Mouse (Mus musculus) adrenal gland, postnatal 10 days (tissue): ENCODE data around the gene Supt16. TPM values are rescaled to one million over a fixed set of nuclear protein-coding genes. Genes with fewer than 3 reads are reported as not detected.

Experiments used
- DNase-seq: peaks from one replicate; pipeline ENCODE4 v3.0.0; 2021; ENCODE audit warnings: mixed read lengths
- long read RNA-seq, 2 experiments: library from polyadenylated mRNA; stranded (forward); transcript quantifications; one replicate each; pipeline ENCODE4 v2.0.0; 2021
- total RNA-seq, 2 experiments: library from RNA; stranded (reverse); gene quantifications; 2 replicates each; pipeline ENCODE4 v1.2.3; 2021

The Supt16 gene
- 10 to 100 TPM; 53.1 to 54.0 TPM for total RNA-seq
- long read RNA-seq, experiment 1, full-length matches to known transcripts = 12 of 21 reads
- long read RNA-seq, experiment 1, partial matches to known transcripts = 5 of 21 reads
- long read RNA-seq, experiment 1, other reads (novel, unspliced or antisense) = 4 of 21 reads
- long read RNA-seq, experiment 2, full-length matches to known transcripts = 3 of 5 reads
- long read RNA-seq, experiment 2, partial matches to known transcripts = 0 of 5 reads
- long read RNA-seq, experiment 2, other reads (novel, unspliced or antisense) = 2 of 5 reads

DNA sequence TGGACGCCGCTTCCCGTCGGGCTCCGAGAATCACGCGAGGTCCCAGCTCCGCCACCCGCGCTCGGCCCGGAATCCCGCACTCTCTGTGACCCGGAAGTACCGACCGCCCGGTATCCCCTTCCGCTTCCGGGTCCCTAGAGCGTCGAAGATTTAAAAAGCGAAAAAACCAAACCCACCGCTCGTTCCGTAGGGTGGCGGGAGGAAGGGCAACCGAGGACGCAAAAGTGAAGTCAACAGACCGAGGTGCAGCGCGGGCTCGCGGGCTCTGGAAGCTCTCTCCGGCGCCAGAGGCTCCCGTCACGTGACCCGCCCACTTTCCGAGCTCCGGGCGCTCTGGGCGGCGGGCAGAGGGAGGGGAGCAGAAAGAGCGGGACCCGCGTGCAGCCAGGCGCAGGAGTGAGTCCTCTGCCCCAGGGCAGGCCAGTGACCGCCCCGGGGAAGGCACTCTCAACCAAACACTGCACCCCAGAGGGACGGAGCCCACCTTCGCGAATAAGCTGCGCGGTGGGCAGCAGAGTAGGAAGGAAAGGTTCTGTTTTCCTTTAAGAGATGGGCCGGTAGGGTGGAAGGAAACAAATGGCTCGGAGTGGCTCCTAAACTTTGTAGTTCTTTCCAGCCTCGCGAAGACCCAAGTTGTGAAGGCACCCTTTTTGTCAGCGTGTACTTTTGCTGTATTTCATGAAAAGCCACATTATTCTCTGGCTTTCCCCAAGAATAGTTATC, at the start of gene Supt16:
Gene Supt16, minus strand, starts transcription at position 261 of the 723 bp plus-strand sequence.
- DNase-seq = peak; percentile 89

DNA sequence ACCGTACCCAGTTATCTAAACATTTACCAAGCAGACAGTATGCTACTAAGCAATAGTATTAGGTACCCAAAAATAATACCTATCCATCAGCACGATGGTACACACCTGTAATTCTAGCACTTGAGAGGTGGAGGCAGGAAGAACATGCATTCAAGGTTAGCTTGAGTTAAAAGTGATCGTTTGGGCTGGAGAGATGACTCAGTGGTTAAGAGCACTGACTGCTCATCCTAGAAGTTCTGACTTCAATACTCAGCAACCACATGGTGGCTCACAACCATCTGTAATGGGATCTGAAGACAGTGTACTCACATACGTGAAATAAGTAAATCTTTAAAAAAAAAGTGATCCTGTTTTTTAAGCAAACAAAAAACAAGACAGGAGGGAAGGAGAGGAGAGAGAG, 48.9 kb upstream of the Supt16 start:
- no peak for DNase-seq

DNA sequence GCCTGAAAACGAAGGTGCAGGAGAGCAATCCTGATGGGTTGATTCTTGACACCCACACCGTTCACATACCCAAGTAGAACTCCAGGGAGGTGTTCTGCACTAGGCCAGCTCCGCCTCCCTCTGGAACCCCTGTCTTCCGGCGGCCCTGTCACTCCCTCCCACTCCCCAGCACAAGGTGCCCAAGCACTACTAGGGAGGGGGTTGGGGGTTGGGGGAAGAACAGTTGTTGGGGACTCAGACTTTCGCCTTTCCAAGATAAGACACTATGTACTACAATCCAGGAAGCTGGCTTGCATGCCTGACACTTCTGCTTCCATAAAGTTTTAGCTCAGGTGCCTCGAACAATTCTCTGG, 47.5 kb upstream of the Supt16 start:
- no peak for DNase-seq

DNA sequence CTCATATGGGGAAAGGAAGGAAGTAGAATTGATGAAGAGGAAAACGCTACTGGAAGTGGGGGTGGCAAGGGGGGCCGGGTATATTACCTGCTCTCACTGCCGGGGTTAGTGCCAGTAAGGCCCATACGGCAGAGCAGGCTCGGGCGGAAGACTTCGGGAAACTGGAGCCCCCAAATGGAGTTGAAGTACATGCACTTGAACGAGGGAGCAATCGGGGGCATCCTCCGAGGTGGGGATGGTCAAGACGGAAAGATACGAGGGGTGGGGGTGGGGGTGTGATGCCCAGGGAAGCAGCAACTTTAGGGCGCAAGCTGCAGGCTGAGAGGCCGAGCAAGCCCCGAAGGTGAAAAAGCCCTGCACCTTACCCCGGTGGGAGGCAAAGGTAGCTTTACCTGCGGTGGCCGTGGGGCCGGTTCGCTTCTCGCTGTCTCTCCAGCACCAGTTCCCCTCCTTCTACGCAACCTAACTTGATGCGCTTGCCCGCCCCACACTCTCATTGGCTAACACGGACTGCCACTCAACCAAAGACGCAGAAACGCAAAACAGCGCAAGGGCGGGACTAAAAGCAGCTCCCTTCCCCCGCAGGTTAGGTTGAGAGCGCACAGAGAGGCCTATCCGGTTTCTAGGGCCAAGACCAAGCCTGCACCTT, 46.9 kb upstream of the Supt16 start:
- peak; percentile 99 for DNase-seq

DNA sequence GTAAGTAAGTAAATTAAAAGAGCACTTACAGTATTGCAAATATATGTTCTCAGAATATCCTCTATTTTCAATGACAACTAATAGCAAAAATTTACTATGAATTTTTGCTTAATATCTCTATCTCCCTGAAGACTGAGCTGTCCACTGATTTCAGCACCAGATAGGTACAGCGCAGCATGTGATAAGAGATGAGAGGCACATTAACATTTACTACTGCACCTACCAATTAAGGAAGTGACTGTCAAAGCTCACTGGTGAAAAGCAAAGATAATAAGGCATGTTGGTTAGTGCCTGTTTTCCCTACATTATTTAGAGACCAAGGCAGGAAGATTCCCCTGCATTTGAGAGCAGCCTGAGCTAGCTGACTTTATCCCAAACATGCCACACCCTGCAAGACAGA, 39.0 kb upstream of the Supt16 start:
- DNase-seq = no peak

DNA sequence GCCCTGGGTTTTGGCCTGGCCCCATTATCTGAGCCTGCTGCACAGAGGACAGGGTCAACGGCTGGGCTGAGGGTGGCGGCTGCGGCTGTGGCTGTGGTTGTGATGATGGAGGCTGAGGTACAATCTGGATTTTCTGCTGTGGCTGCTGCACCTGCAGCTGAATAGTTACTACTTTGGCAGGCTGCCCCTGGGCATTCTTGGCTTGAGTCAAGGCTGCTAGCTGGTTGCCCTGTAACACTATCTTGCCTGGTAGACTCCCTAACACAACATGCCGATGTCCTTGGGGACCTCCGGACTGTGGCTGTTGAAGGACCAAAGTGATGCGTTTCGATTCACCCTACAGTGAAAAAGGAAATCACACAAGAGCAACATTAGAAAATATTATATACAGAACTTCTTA, 37.9 kb upstream of the Supt16 start:
- DNase-seq = peak; percentile 77

DNA sequence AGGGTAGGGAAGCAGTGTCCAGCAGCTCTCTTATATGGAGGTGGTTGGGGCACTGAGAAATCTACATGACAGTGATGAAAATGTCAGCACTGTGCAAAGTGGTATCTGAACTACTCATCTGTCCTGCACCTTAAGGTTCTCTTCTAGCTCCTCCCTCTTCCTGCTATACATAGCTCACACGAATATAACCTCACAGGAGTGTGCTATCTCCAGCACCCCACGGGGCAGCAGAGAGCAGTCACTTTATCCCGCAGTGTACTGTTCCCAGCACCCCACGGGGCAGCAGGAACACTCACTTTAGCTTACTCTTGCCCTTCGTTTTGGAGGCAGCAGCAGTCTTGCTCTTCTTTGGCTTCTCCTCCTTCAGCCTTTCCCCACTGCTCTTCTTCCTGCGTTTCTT, 35.0 kb upstream of the Supt16 start:
- DNase-seq = no peak

DNA sequence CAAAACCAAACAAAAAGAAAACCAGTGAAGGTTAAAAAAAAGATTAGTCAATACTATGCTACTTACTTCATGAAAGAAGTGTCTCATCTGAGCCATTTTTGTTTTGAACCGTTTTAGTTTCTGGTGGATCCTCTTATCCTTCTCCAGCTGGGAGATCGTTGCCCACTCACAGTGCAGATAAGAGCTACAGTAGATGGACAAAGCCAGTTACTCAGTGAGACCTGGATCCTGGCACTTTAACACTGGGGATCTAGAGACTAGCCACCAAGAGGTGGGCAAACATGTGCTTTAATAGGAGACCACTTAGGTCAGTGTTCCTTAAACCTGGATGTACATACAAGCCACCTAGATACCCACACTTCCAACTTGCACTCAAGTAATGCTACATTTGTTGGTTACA, 28.8 kb upstream of the Supt16 start:
- DNase-seq = no peak

DNA sequence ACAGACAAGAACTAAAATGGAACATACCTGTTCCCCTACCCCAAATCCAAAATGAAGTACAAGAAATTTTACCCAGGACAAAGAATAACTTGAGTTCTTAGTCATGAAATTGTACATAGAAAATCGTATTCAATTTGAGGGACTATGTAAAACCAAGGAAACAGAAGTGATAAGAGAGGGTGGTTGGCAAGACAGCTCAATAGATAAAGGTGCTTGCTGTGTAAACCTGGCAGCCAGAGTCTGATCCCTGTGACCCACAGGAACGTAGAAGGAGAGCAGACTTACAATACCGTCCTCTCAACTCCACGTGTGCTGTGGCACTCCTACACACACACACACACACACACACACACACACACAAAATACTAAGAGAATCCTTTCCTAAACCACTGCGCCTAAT, 20.0 kb upstream of the Supt16 start:
- no peak for DNase-seq

DNA sequence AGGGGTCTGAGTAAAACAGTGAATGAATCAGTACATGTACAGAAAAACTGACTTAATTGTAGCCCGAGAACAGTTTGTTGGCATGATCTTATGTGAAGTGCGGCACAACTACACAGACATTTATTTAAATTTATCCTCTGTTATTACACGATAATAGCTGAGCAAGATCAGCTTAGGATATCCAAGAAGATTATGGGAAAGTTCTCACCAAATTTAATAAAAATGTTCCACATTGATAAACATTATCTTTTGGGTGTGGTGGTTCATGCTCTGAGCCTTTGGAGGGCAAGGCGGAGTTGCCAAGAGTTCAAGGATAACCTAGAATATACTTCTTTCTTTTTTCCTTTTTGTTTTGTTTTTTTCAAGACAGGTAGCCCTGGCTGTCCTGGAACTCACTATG, 2.2 kb upstream of the Supt16 start:
- no peak for DNase-seq

DNA sequence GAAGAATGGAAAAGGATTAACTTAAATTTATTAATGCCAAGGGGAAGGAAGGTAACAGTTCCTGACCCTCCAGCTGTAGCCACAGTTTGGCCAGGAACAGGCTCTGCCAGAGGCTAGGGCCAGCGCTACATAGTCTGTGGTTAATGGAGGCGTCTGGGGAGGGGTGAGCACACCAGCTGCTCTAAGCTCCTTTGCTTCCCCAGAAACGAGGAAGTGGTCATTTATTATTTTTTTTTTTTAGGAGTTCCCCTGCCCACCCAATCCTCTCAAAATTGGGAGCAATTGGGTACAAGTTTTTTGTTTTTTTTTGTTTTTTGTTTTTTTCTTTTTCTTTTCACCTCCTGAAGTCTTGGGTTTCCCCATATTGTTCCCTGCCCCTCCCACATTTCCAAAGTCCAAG, 925 bp upstream of the Supt16 start:
- no peak for DNase-seq

DNA sequence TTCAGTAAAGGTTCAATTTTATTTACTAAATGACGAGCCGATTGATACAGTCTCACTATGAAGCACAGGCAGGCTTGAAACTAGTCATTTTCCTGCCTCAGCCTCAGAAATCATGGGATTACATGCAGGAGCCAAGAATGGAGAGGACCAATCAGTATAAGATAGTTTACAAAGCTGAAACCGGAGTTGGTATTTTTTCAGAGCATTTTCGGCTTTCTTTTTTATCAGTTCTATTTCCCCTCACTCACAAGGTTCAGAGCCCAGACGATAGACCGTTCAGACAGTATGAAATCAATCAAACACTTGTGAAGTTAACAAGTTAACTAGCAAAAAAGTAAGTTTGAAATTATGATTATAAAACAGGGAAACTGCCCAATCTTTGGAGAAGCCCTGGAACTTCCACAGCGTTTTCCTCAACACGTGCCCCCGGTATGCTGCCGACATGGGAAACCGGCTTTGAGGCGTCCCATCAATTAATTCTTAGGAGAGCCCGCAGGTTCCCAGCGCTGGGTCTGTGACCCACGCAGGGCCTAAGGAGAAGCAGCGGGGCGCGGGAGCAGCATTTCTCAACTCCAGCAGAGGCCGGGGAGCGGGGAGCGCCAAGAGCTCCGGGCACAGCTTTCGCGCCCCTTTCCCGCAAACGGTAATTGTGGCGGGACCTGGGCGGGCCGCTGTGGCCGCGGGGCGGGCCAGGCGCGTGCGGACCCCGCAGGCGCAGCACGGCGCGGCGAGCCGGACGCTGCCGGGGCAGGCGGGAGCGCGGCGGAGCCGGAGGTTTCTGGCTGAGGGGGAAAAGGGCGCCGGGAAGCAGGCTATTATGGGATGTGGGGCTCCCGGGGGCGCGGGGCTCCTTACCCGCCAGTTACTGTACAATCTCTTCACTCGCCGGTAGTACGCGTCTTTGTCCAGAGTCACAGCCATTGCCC, 723 bp downstream of the Supt16 start:
- peak; percentile 55 for DNase-seq

DNA sequence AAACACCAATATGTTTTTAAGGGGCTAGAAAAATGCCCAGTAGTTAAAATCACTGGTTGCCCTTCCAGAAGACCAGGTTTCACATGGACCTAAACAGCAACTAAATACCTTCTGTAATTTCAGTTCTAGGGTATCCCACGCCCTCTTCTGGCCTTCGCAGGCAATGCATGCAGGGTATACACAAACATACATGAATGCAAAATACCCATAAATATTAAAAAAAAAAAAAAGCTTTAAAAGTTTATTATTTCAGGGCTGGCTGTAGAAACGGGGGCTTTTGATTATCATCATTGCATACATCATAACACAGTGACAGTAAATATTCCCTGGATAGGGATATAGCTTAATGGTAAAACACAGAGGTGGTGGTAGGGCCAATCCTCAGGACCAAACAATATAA, 1.5 kb downstream of the Supt16 start:
- DNase-seq = peak; percentile 64

DNA sequence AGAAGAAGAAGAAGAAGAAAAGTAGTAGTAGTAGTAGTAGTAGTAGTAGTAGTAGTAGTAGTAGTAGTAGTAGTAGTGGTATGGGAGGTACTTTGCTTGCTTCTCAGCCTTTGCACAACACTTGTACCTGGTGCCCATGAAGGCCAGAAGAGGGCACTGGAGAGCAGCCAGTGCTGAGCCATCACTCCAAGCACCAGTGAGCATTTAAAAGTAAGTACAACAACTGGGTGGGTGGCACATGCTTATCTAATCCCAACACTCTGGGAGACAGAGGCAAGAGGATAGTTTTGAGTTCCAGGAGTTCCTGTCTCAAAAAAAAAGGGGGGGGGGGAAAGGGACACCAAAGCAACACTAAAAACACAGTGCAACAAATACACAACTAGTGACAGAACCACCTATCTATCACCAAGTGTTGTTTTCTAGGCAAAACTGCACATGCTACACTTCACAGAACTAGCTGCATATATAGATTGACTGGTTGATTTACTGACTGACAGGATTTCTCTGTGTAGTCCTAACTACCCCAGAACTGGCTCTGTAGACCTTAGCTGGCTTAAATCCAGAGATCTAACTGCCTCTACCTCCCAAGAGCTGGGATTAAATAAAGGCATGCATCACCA, 6.4 kb downstream of the Supt16 start:
- peak; percentile 67 for DNase-seq

DNA sequence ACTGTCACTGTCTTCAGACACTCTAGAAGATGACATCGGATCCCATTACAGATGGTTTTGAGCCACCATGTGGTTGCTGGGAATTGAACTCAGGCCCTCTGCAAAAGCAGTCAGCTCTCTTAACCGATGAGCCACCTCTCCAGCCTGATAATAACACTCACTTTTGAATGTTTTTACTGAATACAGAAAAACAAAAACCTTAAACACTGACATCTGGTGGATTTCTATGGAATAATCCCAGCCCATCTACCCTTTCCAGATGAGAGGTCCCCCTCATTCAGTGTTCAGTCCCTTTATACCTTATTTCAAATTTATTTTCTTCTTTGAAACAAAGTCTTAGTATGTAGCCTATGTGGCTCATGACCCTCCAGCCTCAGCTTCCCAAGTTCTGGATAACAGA, 7.7 kb downstream of the Supt16 start:
- DNase-seq = no peak

DNA sequence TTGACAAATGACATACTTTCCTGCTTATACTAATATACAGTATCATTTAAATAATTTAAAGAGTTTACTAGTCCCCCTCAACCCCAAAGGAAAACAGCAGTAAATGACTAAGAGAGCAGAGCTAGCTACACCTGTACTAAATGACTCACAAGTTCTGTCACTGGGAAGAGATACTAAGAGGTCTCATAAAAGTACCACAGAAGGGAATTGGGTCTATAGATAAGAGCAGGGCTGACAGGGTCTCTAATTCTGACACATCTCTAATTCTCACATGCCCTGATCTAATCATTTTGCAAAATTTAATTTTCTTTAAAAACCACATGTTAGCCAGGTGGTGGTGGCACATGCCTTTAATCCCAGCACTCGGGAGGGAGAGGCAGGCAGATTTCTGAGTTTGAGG, 8.4 kb downstream of the Supt16 start:
- no peak for DNase-seq

DNA sequence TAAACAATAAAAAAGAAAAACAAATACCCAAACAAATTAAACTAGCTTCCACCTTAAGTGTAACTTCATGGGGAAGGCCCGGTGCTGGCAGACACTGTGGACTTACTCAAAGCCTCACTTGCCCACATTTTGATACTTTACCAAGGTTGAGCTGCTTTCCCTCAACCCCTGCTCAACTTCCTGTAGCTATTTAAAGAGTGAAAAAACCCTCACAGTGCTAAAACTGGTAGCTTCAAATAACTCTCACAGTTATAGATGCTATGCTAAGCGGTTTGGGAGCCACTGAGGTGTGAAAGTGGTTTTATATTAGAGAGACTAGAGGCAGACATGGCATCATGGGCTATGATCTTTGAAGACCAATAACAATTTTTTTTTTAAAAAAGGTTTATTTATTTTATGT, 30.6 kb downstream of the Supt16 start:
- DNase-seq = no peak

DNA sequence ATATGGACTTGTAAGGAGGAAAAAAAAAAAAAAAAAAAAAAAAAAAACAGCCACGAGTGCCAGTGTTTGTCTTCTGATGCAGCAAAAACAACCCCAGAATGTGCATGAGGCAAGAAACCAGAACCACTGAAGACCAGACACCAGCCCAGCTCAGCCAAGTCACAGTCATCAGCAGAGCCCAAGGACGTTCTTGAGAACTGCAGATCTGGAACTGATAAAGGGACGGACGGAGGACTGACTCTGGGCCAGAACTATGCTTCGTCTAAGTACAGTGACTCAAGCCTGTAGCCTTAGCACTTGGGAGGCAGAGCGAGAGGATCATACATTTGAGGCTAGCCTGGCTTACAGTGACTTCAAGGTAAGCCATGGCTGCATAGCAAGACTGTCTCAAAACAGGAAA, 36.3 kb downstream of the Supt16 start:
- peak; percentile 56 for DNase-seq

DNA sequence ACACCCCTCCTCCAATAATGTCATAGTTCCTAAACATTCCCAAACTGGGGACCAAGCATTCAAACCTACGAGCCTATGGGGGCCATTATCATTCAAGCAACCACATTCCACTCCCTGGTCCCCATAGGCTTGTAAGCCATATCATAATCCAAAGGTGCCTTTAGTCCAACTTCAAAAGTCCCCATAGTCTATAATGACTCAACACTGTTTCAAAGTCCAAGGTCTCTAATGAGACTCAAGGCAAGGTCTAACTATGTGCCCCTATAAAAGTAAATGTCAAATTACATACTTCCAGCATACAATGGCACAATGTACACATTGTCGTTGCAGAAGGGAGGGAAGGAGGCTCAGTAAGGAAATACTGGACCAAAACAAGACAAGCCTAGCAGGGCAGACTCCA, 42.2 kb downstream of the Supt16 start:
- no peak for DNase-seq

DNA sequence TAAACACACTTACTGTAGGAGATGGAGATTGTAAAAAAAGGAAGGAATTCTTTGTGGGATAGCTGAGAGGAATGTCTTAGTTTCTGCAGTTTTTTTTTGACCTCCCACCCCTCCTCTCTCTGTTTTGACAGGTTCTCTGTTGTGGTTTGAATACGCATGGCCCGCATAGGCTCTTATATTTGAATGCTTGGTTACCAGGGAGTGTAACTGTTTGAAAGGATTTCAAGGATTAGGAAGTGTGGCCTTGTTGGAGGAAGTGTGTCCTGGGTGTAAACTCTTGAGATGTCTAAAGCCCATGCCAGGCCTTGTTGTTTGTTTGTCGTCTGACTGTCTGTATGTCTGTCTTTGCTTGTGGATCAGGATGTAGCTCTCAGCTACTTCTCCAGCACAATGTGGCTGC, 44.6 kb downstream of the Supt16 start:
- no peak for DNase-seq

DNA sequence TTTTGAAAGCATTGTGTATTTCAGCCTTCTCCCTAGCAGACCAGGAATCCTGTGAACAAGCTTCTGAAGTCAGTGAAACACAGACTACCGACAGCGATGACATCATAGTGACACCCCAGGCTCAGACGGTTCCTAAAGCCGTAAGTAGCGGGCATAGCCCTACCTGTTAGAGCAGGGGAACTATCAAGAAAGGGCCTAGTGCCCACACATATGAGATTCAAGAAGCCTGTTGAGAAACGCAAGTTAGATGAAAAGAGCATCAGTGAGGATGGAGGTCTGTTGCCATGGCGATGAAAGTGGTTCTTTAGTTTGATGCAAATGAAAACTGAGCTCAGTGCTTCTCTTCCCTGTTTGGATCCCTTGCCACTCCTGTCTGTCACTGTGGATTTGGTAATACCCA, 45.0 kb downstream of the Supt16 start:
- DNase-seq = no peak

DNA sequence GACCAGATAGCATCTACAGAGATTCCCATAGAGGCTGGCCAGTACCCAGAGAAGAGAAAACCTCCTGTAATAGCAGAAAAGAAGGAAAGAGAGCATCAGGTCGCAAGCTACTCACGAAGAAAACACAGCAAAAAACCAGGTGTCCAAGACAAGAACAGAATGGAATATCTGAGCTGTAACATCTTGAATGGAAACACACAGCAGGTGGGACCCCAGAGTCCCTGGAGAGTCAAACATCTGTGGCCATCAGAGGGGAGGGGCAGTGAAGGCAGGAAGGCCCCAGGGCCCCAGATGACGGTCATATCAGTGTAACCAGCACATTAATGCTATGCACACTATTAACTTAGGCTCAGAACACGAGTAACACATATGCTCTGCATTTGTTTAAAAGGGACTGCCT, 47.3 kb downstream of the Supt16 start:
- DNase-seq = no peak
